Mouse (Mus musculus) limb, embryonic 11.5 days (tissue): ENCODE measurements around the gene Actr10. TPM values are rescaled to one million over a fixed set of nuclear protein-coding genes. Genes with fewer than 3 reads are reported as not detected.

ENCODE experiments used
- ATAC-seq: fragments of 200-750 bp; cut with Nextera tagmentation; 2 replicates; pipeline ENCODE4 v1.8.0; 2017; ENCODE audit warnings: low read depth; ENCODE audit not compliant: insufficient number of reproducible peaks, low FRiP score, low TSS enrichment
- DNase-seq: peaks from one replicate; pipeline ENCODE4 v3.0.0-alpha.2; 2015; ENCODE audit warnings: low spot score
- H3K27ac ChIP-seq: fragments of 300-500 bp; sonication (generic); replicated peaks from 2 replicates; pipeline ENCODE4 v1.5.1; 2014; ENCODE audit warnings: low read depth, mild to moderate bottlenecking, low read length
- H3K27me3 ChIP-seq: fragments of 300-500 bp; sonication (generic); 2 replicates; pipeline ENCODE4 v1.6.1; 2014; ENCODE audit warnings: mild to moderate bottlenecking, low read length, mixed read lengths; ENCODE audit not compliant: control insufficient read depth, insufficient read depth
- H3K36me3 ChIP-seq: fragments of 300-500 bp; sonication (generic); 2 replicates; pipeline ENCODE4 v1.6.1; 2014; ENCODE audit warnings: mild to moderate bottlenecking, low read length, moderate library complexity, mixed read lengths; ENCODE audit not compliant: control insufficient read depth, insufficient read depth
- H3K4me1 ChIP-seq: fragments of 300-500 bp; sonication (generic); 2 replicates; pipeline ENCODE4 v1.6.1; 2014; ENCODE audit warnings: low read length, mixed read lengths; ENCODE audit not compliant: control insufficient read depth, insufficient read depth
- H3K4me2 ChIP-seq: fragments of 300-500 bp; sonication (generic); 2 replicates; pipeline ENCODE4 v1.6.1; 2014; ENCODE audit warnings: low read depth, mild to moderate bottlenecking, moderate library complexity; ENCODE audit not compliant: severe bottlenecking
- H3K4me3 ChIP-seq: fragments of 300-500 bp; sonication (generic); 2 replicates; pipeline ENCODE4 v1.5.1; 2014; ENCODE audit warnings: low read depth, low read length
- H3K9ac ChIP-seq: fragments of 300-500 bp; sonication (generic); 2 replicates; pipeline ENCODE4 v1.6.1; 2014; ENCODE audit warnings: mild to moderate bottlenecking, low read length
- H3K9me3 ChIP-seq: fragments of 300-500 bp; sonication (generic); 2 replicates; pipeline ENCODE4 v1.6.1; 2016; ENCODE audit warnings: low read length; ENCODE audit not compliant: control insufficient read depth
- WGBS: fragments of 180-500 bp; shearing (Covaris S2); extraction: QIAGEN DNeasy Blood & Tissue Kit; methylation state at CpG from one replicate; pipeline ENCODE4 v1.1.7; 2014; 5-methylcytosine and 5-hydroxymethylcytosine counted together
- polyA plus RNA-seq: library from polyadenylated mRNA; unstranded; fragments of >200 nt; fragmentation: Nextera tagmentation; extraction: Ambion mirVana; gene quantifications from 2 replicates; pipeline ENCODE4 v1.2.1, GENCODE M21; 2014

Gene Actr10
- polyA plus RNA-seq, 1 experiment from 2014 or later, result 287 TPM

DNA sequence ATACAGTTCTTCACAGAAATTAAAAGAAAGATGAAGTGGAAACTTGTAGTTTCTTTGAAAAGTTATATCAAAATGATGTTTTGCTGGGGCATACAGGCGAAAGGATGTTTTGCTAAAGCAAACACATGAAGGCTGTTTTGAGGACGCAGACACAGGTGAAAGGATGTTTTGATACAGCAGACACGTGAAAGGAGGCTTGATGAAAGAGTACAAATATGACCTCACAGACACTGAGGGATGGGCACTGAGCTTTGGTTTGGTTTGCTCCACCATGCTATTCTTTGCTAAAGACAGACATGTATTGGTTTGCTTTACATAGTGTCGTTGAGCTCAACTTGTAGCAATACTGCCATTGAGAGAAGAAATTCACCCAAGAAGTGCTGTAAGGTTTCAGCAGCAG is 7.9 kb upstream of the Actr10 start:
- Histone ChIP-seq H3K27ac (no peak overlapping the region), H3K27me3 (no peaks in the 10 kb centered on the region), H3K36me3 (no peaks in the 10 kb centered on the region), H3K4me3 (no peak overlapping the region), H3K9ac (no peak overlapping the region), H3K9me3 (no peaks in the 10 kb centered on the region), H3K4me2 (no peak overlapping the region), H3K4me1 (no peaks in the 10 kb centered on the region)
- WGBS, result 89% methylated on average over 4 of the region's 4 CpGs
- ATAC-seq (no peak), DNase-seq (no peak)

DNA sequence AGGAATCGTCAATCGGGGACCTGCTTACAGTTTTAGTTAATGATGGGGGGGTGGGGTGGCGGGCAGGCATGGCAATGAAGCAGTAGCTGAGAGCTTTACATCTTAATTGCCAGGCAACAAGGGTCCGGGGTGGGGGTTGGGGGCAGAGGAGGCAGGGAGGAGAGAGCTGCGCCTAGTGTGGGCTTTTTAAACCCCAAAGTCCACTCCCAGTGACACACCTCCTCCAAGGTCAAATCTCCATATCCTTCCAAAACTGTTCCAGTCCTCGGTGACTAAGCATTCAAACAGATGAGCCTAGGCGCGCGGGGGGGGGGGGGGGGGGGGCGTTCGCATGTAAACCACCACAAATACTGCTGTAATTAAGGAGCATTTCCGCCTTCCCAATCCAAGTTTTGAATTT is 507 bp upstream of the Actr10 start:
- peak overlapping the region; percentile 87 for H3K27ac ChIP-seq
- WGBS, result 24% methylated on average over 10 of the region's 12 CpGs
- ATAC-seq (no peak), DNase-seq (peak; percentile 28)
- no peaks in the 10 kb centered on the region for H3K9me3 ChIP-seq
- H3K4me3 ChIP-seq, result peak overlapping the region; percentile 75
- H3K9ac ChIP-seq, result peak overlapping the region; percentile 59
- H3K4me1 ChIP-seq, result no peaks in the 10 kb centered on the region
- peak overlapping the region; percentile 32 for H3K4me2 ChIP-seq
- no peaks in the 10 kb centered on the region; the same call in 1 of the 2 replicates for H3K36me3 ChIP-seq
- no peaks in the 10 kb centered on the region for H3K27me3 ChIP-seq

DNA sequence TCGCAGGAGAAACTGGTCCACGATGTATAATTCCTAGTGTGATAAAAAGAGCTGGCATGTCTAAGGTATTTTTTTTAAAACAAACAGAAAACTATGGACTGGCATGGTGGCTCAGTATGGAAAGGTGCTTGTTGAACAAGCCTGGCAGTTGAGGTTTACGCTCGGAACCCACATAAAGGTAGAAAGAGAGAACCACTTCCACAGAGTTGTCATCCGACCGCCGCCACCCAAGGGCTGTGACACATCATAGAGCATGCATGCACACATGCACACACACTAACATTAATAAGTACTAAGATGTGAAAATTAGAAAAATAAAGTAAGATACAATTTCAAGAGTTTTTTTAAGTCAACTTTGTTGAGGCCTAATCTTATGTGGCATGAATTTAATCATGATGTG is 3.1 kb downstream of the Actr10 start:
- DNase-seq, result no peak
- no peak overlapping the region for H3K27ac ChIP-seq
- no peak for ATAC-seq
- H3K36me3 ChIP-seq, result no peaks in the 10 kb centered on the region; the same call in 1 of the 2 replicates
- H3K4me2 ChIP-seq, result no peak overlapping the region
- 97% methylated on average over 7 of the region's 7 CpGs for WGBS
- H3K9me3 ChIP-seq, result no peaks in the 10 kb centered on the region
- H3K4me3 ChIP-seq, result no peak overlapping the region
- no peaks in the 10 kb centered on the region for H3K27me3 ChIP-seq
- H3K4me1 ChIP-seq, result no peaks in the 10 kb centered on the region
- no peak overlapping the region for H3K9ac ChIP-seq

DNA sequence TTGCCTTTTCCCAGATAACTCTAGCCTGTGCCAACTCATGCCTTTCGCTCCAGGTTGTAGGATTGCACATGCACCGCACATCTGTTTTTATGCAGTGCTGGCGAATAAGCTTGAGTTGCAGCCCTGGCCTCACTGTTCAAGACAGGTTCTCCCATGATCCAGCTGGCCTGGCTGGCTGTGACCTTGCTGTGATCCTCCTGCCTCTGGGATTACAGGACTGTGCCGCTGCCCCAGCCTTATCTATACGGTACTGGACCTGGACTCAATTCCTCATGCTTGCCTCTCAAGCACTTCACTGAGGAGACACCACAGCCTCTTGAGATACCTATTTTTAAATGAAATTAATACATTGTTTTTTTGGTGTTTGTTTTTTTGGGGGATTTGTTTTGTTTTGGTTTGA is 6.5 kb downstream of the Actr10 start:
- H3K4me2 ChIP-seq, result no peak overlapping the region
- H3K36me3 ChIP-seq, result peaks cover 2% of the 10 kb centered on the region; the same call in 1 of the 2 replicates
- no peak overlapping the region for H3K9ac ChIP-seq
- no peaks in the 10 kb centered on the region for H3K4me1 ChIP-seq
- no peak for DNase-seq
- no peak for ATAC-seq
- no peak overlapping the region for H3K27ac ChIP-seq
- H3K9me3 ChIP-seq, result no peaks in the 10 kb centered on the region
- WGBS, result 90% methylated on average over 5 of the region's 5 CpGs
- H3K4me3 ChIP-seq, result no peak overlapping the region
- H3K27me3 ChIP-seq, result no peaks in the 10 kb centered on the region

DNA sequence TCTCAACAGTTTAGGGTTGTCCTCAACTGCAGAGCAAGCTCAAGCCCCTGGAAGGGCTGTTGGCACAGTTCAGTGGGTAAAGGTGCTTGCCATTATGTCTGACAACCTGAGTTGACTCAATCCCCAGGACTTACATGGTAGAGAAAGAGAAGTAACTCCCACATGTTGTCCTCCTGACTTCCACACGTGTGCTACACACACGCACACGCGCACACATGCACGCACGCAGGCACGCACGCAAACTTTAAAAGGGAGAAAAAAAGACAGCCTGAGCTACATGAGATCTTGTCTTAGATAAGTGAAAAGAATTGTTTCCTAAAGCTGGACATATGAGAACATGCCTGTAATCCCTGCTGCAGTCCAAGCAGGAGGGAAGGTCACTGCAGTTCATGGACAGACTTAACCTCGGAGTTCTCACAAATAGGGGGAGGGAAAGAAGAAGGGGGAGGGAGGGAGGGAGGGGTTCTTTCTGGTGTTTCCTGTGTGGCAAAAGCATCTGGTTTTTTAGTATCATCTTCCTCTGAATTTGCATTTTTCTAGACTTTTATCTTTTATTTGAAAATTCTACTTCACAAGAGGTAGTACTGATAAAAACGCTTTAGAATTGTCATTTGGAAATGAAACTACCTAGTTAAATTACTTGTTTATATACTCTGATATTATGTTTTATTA is 9.1 kb downstream of the Actr10 start:
- H3K9ac ChIP-seq, result no peak overlapping the region
- no peak overlapping the region for H3K27ac ChIP-seq
- ATAC-seq (no peak), DNase-seq (no peak)
- no peaks in the 10 kb centered on the region for H3K9me3 ChIP-seq
- H3K4me3 ChIP-seq, result no peak overlapping the region
- H3K27me3 ChIP-seq, result no peaks in the 10 kb centered on the region
- no peaks in the 10 kb centered on the region for H3K4me1 ChIP-seq
- WGBS, result 95% methylated on average over 10 of the region's 10 CpGs
- H3K4me2 ChIP-seq, result no peak overlapping the region
- peaks cover 2% of the 10 kb centered on the region; the same call in 1 of the 2 replicates for H3K36me3 ChIP-seq

DNA sequence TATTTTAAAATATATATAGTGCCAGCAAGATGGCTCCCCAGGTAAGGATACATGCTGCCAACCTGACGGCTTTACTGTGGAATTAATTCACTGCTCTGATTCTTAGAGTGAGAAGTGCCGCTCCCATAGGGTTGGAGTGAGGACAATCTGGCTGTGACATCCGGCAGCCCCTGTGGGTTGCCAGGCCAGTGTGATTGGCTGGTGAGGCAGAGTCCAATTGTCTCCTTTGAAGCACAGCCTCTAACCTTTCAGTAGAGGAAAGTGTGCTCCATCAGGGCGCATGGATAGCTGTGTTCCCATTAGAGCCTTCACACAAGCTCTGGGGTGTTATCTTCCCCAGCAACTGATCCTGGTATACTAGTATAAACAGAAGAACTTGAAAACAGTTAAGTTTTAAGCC is 21.0 kb downstream of the Actr10 start:
- H3K9me3 ChIP-seq, result no peaks in the 10 kb centered on the region
- no peak overlapping the region for H3K4me2 ChIP-seq
- H3K36me3 ChIP-seq, result peaks cover 18% of the 10 kb centered on the region
- H3K4me1 ChIP-seq, result no peaks in the 10 kb centered on the region
- 85% methylated on average over 4 of the region's 4 CpGs for WGBS
- H3K4me3 ChIP-seq, result no peak overlapping the region
- ATAC-seq (no peak), DNase-seq (peak; percentile 9)
- H3K27me3 ChIP-seq, result no peaks in the 10 kb centered on the region
- H3K9ac ChIP-seq, result no peak overlapping the region
- H3K27ac ChIP-seq, result no peak overlapping the region

DNA sequence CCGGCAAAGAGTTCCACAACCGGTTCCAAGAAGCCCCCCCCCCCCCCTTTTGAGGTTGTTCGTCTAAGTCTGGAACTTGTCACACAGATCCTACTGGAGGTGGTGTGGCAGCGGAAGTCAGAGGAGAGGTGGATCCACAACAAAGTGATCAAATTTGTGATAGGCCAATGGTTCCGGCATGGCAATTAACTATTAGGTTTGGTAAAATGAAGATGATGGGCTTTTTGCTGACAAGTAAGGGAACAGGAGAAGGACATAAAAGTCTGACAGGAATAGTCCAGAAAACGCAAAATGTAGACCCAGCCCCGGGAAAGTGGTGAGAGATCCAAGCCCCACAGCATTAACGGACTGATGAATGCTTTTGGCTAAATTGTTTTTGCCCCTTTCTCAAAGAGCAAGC is 29.9 kb downstream of the Actr10 start:
- no peaks in the 10 kb centered on the region for H3K36me3 ChIP-seq
- H3K4me1 ChIP-seq, result no peaks in the 10 kb centered on the region
- H3K27ac ChIP-seq, result no peak overlapping the region; the same call in 1 of the 2 replicates
- 46% methylated on average over 8 of the region's 8 CpGs for WGBS
- no peak for DNase-seq
- peak overlapping the region; percentile 59 for H3K4me2 ChIP-seq
- no peak for ATAC-seq
- H3K4me3 ChIP-seq, result peak overlapping the region; percentile 51
- H3K27me3 ChIP-seq, result no peaks in the 10 kb centered on the region
- H3K9ac ChIP-seq, result peak overlapping the region; percentile 77; the same call in 1 of the 2 replicates
- no peaks in the 10 kb centered on the region for H3K9me3 ChIP-seq

DNA sequence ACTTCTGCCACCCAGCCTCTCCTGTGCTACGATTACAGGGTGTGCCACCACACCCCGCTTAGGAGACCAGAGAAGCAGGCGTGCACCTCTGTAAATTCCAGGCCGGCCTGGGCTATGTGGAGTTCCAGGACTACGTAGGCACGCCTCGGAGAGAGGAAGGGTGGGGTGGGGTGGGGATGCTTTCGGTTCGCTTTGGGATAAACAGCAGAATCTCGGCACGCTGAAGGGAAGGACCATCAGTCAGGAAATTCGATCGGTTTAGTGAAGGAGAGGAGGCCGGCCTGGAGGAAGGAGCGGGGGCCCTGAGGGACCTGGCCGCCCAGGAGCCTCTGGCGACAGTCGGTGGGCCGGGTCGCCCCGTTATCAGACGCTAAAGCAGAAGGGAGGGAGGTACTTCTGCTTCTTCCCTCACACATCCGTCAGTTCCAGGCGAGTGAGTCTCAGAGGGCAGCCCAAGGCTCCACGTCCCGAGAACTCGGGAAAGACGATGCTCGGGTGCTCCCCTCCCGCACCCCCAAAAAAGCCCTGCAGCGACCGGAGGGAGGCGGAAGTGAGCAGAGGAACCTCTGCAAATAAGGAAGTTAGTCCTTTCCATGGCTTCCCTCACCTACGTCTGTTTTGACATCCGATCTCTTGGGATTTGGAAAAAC is 30.6 kb downstream of the Actr10 start:
- Histone ChIP-seq H3K27me3 (no peaks in the 10 kb centered on the region), H3K27ac (peak overlapping the region; percentile 78), H3K4me3 (peak overlapping the region; percentile 51), H3K9me3 (no peaks in the 10 kb centered on the region), H3K4me2 (peak overlapping the region; percentile 59), H3K36me3 (no peaks in the 10 kb centered on the region), H3K9ac (peak overlapping the region; percentile 77), H3K4me1 (no peaks in the 10 kb centered on the region)
- DNase-seq (peak; percentile 87), ATAC-seq (peak; percentile 81)
- WGBS, result under 1% methylated on average over 35 of the region's 35 CpGs
